Mouse (Mus musculus) embryonic facial prominence, embryonic 11.5 days (tissue): ENCODE data around the gene Tmtc4. TPM values are rescaled to one million over a fixed set of nuclear protein-coding genes. Genes with fewer than 3 reads are reported as not detected.

Source experiments
- ATAC-seq: fragments of 200-750 bp; cut with Nextera tagmentation; replicated peaks from 2 replicates; pipeline ENCODE4 v1.8.0; 2017; ENCODE audit warnings: low read depth; ENCODE audit not compliant: insufficient number of reproducible peaks, low FRiP score, low TSS enrichment
- DNase-seq: peaks from one replicate; pipeline ENCODE4 v3.0.0-alpha.2; 2015; ENCODE audit warnings: low spot score
- H3K27ac ChIP-seq: fragments of 300-500 bp; sonication (generic); replicated peaks from 2 replicates; pipeline ENCODE4 v1.5.1; 2014; ENCODE audit warnings: mild to moderate bottlenecking, low read depth, low read length, control low read depth
- H3K27me3 ChIP-seq: fragments of 300-500 bp; sonication (generic); 2 replicates; pipeline ENCODE4 v1.6.1; 2014; ENCODE audit warnings: mild to moderate bottlenecking, low read length, moderate library complexity, mixed read lengths; ENCODE audit not compliant: control insufficient read depth, insufficient read depth
- H3K36me3 ChIP-seq: fragments of 300-500 bp; sonication (generic); replicated peaks from 2 replicates; pipeline ENCODE4 v1.6.1; 2014; ENCODE audit warnings: low read depth, mild to moderate bottlenecking, low read length, moderate library complexity, mixed read lengths; ENCODE audit not compliant: control insufficient read depth, insufficient read depth
- H3K4me1 ChIP-seq: fragments of 300-500 bp; sonication (generic); 2 replicates; pipeline ENCODE4 v1.6.1; 2014; ENCODE audit warnings: low read length, mixed read lengths; ENCODE audit not compliant: control insufficient read depth, insufficient read depth
- H3K4me2 ChIP-seq: fragments of 300-500 bp; sonication (generic); 2 replicates; pipeline ENCODE4 v1.6.1; 2014; ENCODE audit warnings: low read depth, mild to moderate bottlenecking, control low read depth, low read length, moderate library complexity
- H3K4me3 ChIP-seq: fragments of 300-500 bp; sonication (generic); 2 replicates; pipeline ENCODE4 v1.5.1; 2014; ENCODE audit warnings: low read depth, low read length, control low read depth
- H3K9ac ChIP-seq: fragments of 300-500 bp; sonication (generic); replicated peaks from 2 replicates; pipeline ENCODE4 v1.6.1; 2014; ENCODE audit warnings: mild to moderate bottlenecking, control low read depth, low read length
- H3K9me3 ChIP-seq: fragments of 300-500 bp; sonication (generic); replicated peaks from 2 replicates; pipeline ENCODE4 v1.6.1; 2016; ENCODE audit warnings: mild to moderate bottlenecking, low read length, inconsistent platforms, mixed read lengths; ENCODE audit not compliant: control insufficient read depth
- WGBS: fragments of 180-500 bp; shearing (Covaris S2); extraction: QIAGEN DNeasy Blood & Tissue Kit; methylation state at CpG from one replicate; pipeline ENCODE4 v1.1.7; 2014; 5-methylcytosine and 5-hydroxymethylcytosine counted together
- polyA plus RNA-seq: library from polyadenylated mRNA; unstranded; fragments of >200 nt; fragmentation: Nextera tagmentation; extraction: Ambion mirVana; gene quantifications from 2 replicates; pipeline ENCODE4 v1.2.1, GENCODE M21; 2014

Gene Tmtc4
- polyA plus RNA-seq, result 39.3 and 40.3 TPM in 2 replicates

DNA sequence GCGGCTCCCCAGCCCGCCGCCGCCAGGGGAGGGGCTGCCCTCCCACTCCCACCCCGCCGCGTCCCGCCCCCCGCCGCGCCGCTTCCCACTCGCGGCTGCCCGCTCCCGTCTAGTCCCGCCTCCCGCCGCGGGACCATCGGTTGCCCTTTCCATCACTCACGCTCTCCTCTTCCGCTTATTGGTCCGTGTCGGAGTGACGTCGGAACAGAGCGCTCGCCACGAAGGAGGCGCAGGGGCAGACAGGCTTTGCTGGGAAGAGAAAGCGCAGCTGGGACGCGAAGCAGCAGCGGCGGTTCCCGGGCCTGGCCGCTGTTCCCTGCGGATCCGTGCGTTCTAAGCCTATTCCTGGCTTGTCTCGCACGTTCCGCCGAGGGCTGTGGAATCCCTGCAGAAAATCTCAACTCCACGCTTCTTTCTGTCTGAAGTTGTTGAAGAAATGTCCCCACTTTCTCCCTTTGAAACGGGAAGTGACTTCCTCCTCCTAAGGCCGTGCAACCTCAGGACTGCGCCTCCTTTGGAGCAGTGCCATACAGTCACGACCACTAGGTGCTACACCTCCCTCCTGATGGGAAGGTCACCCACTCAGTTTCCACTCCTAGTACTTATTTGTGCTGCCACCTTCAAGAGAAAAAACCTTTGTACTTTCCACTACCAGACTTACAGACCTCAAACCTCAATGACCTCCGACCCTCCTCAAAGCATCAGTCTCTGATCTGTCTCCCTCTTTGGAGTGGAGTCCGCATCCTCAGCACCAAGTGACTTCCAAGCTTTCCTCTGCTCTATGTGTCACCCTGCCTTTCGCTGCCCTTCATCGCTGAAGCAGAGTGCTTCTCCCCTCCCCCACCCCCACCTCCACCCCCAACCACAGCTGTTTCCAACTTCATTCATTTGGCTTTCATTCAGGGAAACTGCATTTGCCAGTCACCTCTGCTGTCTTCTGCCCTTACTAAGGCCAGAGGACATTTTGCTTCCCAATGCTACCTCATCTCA, at the start of gene Tmtc4:
Gene Tmtc4, minus strand, starts transcription at position 810 of the 990 bp plus-strand sequence.
- peak; percentile 98 for ATAC-seq
- peak within 1 kb of the TSS; percentile 80 for H3K4me3 ChIP-seq

GRCm38 (mm10) chr14:123032435-123032834, 48.6 kb upstream of the Tmtc4 start:
- Histone ChIP-seq H3K4me1 (no peaks in the 10 kb centered on the region), H3K9ac (no peak overlapping the region), H3K27me3 (no peaks in the 10 kb centered on the region), H3K36me3 (no peaks in the 10 kb centered on the region), H3K9me3 (no peaks in the 10 kb centered on the region), H3K4me3 (no peak overlapping the region), H3K4me2 (no peak overlapping the region), H3K27ac (no peak overlapping the region)
- ATAC-seq, result no peak
- no peak for DNase-seq
- WGBS, result 89% methylated on average over 1 of the region's 1 CpGs

More for the DNA sequence above, at the start of gene Tmtc4:
- H3K27me3 ChIP-seq, result no peaks in the 10 kb centered on the region
- peaks cover 3% of the 10 kb centered on the region; the same call in 1 of the 2 replicates for H3K4me1 ChIP-seq
- peak within 1 kb of the TSS; percentile 92 for H3K9ac ChIP-seq
- WGBS, result 2% methylated on average over 44 of the region's 54 CpGs
- H3K36me3 ChIP-seq, result no peaks in the 10 kb centered on the region
- no peaks in the 10 kb centered on the region for H3K9me3 ChIP-seq
- H3K27ac ChIP-seq, result peak within 1 kb of the TSS; percentile 93
- peak within 1 kb of the TSS; percentile 84 for H3K4me2 ChIP-seq
- DNase-seq, result peak; percentile 96

DNA sequence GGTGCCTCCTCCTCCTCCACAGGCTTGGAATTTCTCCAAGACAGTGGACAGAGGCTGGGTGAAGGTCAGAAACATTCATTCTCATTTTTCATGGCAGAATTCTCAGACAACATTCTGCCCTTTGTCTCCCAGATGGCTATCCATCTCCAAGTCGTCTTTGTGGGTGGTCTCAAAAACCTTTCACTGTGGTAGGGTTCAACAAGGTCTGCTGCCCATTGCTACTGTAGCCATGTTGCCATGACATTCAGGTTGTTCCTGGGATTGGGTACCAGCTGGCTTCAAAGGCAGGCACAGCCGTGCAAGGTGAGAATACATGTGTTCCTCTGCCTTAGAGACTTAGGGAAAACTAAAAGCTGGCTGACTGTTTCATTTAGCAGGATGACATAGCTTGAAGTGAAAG, 44.0 kb upstream of the Tmtc4 start:
- Histone ChIP-seq H3K4me3 (no peak overlapping the region), H3K9ac (no peak overlapping the region), H3K27ac (no peak overlapping the region), H3K27me3 (no peaks in the 10 kb centered on the region), H3K4me1 (no peaks in the 10 kb centered on the region), H3K9me3 (no peaks in the 10 kb centered on the region), H3K36me3 (no peaks in the 10 kb centered on the region), H3K4me2 (no peak overlapping the region)
- no peak for ATAC-seq
- no peak for DNase-seq
- WGBS, result 60% methylated on average over 2 of the region's 2 CpGs

DNA sequence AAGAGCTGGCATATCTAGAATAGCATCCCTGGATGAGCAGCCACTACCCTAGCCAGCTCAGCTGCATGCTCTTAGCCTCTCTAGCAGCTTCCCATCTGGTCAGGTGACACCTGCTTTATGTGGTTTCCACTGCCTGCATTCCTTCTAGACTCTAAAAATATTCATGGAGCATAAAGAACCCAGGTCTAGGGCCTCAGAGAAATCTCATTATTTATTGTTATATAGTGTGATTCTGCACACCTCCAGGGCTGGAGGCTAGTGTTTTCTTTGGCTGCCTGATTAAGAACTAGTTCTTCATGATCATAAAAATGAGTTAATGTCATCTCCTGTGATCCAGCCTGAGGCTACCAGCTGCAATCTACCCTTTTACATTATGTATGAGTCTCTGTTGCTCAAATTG, 39.1 kb upstream of the Tmtc4 start:
- Histone ChIP-seq H3K36me3 (no peaks in the 10 kb centered on the region), H3K27me3 (no peaks in the 10 kb centered on the region), H3K4me2 (no peak overlapping the region), H3K27ac (no peak overlapping the region), H3K4me3 (no peak overlapping the region), H3K9ac (no peak overlapping the region), H3K9me3 (no peaks in the 10 kb centered on the region), H3K4me1 (no peaks in the 10 kb centered on the region)
- no peak for ATAC-seq
- no peak for DNase-seq

- no peak overlapping the region for H3K4me2 ChIP-seq
- H3K9me3 ChIP-seq, result no peaks in the 10 kb centered on the region
- H3K4me1 ChIP-seq, result no peaks in the 10 kb centered on the region
- H3K36me3 ChIP-seq, result no peaks in the 10 kb centered on the region
- DNase-seq (no peak), ATAC-seq (no peak)
- no peak overlapping the region for H3K4me3 ChIP-seq
- WGBS, result 81% methylated on average over 1 of the region's 1 CpGs
- H3K27me3 ChIP-seq, result no peaks in the 10 kb centered on the region
- H3K9ac ChIP-seq, result no peak overlapping the region
- no peak overlapping the region for H3K27ac ChIP-seq
These were observed 32.5 kb upstream of the Tmtc4 start for GRCm38 (mm10) chr14:123016310-123016709.

DNA sequence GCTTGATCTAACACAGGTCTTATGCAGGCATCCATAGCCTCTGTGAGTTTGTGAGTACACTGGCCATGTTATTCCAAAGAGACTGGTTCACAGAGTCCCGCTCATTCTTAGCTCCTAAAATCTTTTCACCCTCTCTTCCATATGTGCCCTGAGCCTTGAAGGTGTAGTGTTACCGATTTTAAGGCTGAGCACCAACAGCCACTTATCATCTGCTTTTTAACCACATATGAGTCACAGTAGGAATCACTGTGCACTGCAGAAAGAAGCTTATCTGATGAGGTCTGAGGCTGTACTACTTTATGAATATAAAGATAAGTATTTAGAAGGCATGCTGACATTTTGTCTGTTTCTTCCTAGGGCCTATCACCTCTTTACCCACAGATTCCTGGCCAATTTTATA, 31.9 kb upstream of the Tmtc4 start:
- no peak for ATAC-seq

DNA sequence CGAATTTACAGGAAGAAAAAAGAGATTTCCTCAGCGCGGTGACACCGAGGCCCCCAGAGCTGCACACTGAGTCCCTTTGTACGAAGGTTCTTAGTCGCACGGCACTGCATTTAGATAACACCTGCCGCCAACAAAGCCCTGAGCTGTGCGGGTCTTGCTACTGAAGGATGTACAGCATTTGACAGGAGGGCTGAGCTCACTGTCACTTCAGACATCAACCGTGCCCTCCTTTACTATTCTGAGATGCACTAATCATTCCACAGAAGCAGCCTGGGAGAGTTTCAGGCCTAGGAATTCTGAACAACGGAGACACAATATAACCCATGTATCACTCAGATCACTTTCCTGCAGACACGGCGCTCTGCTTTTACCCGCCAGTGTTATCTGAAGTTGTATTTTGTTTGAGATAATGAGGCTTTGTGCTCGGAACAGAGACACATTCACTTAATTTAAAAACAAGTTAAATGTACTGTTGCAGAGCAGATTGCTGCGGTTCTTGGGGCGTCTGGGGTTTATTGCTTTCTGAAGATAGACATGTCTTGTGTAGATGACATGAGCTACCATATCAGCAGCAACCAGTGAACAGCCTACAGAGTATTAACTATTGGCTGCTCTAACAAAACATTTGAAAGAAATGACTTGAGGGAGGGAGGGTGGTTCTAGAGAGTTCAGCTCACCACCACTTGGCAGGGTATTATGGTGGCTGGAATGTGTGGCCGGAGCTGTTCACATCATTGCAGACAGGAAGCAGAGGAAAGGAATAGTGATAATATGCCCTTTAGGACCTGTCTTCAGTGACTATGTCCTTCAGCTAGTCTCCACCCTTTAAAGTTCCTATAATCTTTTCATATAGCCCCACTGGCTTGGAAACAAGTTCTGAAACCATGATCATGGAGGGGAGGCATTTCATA, 25.5 kb upstream of the Tmtc4 start:
- Histone ChIP-seq H3K4me3 (no peak overlapping the region), H3K27me3 (no peaks in the 10 kb centered on the region), H3K4me1 (no peaks in the 10 kb centered on the region), H3K9me3 (no peaks in the 10 kb centered on the region), H3K9ac (no peak overlapping the region), H3K27ac (no peak overlapping the region), H3K36me3 (no peaks in the 10 kb centered on the region), H3K4me2 (no peak overlapping the region)
- DNase-seq, result no peak
- ATAC-seq, result no peak
- WGBS, result 75% methylated on average over 18 of the region's 18 CpGs

More for the DNA sequence above, 31.9 kb upstream of the Tmtc4 start:
- 81% methylated on average over 2 of the region's 2 CpGs for WGBS
- no peak for DNase-seq
- no peaks in the 10 kb centered on the region for H3K4me1 ChIP-seq
- H3K27me3 ChIP-seq, result no peaks in the 10 kb centered on the region
- H3K4me3 ChIP-seq, result no peak overlapping the region
- no peaks in the 10 kb centered on the region for H3K36me3 ChIP-seq
- no peak overlapping the region for H3K9ac ChIP-seq
- no peak overlapping the region for H3K27ac ChIP-seq
- no peaks in the 10 kb centered on the region for H3K9me3 ChIP-seq
- H3K4me2 ChIP-seq, result no peak overlapping the region
